Mouse (Mus musculus) hindbrain, embryonic 13.5 days (tissue): Measurements from ENCODE around the gene Kcnh5. TPM values are rescaled to one million over a fixed set of nuclear protein-coding genes. Genes with fewer than 3 reads are reported as not detected.
A peak's percentile ranks its signal among the peaks of the same experiment; 100 is the strongest.

Experiments used
- ATAC-seq: fragments of 200-750 bp; cut with Nextera tagmentation; 2 replicates; pipeline ENCODE4 v1.8.0; 2017; ENCODE audit warnings: moderate TSS enrichment; ENCODE audit not compliant: low FRiP score
- H3K27ac ChIP-seq: fragments of 300-500 bp; sonication (generic); 2 replicates; pipeline ENCODE4 v1.5.1; 2015; ENCODE audit warnings: inconsistent platforms, mild to moderate bottlenecking, moderate library complexity
- H3K27me3 ChIP-seq: fragments of 300-500 bp; sonication (generic); 2 replicates; pipeline ENCODE4 v1.6.1; 2015; ENCODE audit warnings: mild to moderate bottlenecking, inconsistent platforms
- H3K36me3 ChIP-seq: fragments of 300-500 bp; sonication (generic); 2 replicates; pipeline ENCODE4 v1.6.1; 2015; ENCODE audit warnings: mild to moderate bottlenecking, inconsistent platforms
- H3K4me1 ChIP-seq: fragments of 300-500 bp; sonication (generic); replicated peaks from 2 replicates; pipeline ENCODE4 v1.6.1; 2015; ENCODE audit warnings: inconsistent platforms
- H3K4me2 ChIP-seq: fragments of 300-500 bp; sonication (generic); 2 replicates; pipeline ENCODE4 v1.6.1; 2015; ENCODE audit warnings: inconsistent platforms, mild to moderate bottlenecking, moderate library complexity
- H3K4me3 ChIP-seq: fragments of 300-500 bp; sonication (generic); 2 replicates; pipeline ENCODE4 v1.5.1; 2015; ENCODE audit warnings: mild to moderate bottlenecking, inconsistent platforms
- H3K9ac ChIP-seq: fragments of 300-500 bp; sonication (generic); 2 replicates; pipeline ENCODE4 v1.6.1; 2015; ENCODE audit warnings: mild to moderate bottlenecking, inconsistent platforms
- H3K9me3 ChIP-seq: fragments of 300-500 bp; sonication (generic); 2 replicates; pipeline ENCODE4 v1.6.1; 2016; ENCODE audit warnings: inconsistent platforms
- WGBS: fragments of 180-500 bp; shearing (Covaris S2); methylation state at CpG from one replicate; pipeline ENCODE4 v1.1.7; 2015; 5-methylcytosine and 5-hydroxymethylcytosine counted together
- polyA plus RNA-seq: library from polyadenylated mRNA; unstranded; fragments of >200 nt; fragmentation: Nextera tagmentation; extraction: Ambion mirVana; gene quantifications from 2 replicates; pipeline ENCODE4 v1.2.1, GENCODE M21; 2015

The Kcnh5 gene
- polyA plus RNA-seq, 1 experiment from 2014 or later: 3.0 TPM

DNA sequence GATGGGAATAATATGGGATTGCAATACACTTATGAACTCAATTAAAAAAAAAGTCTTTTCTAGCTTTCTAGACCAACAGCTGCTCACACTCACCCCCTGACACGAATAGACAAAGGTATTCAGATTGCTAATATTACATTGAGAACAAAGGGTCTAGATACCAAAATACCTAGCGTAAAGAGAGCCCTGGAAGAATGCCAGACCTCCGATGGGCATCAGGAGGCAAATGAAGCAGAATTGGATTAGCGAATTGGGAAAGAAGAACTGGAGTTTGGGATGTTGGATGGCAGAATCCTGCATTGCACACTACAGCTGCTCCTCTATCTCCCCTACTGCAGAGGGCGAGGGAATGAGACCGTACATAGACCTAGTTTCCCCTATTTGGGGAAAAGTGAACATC is 275.8 kb downstream of the Kcnh5 start:
- H3K27me3 ChIP-seq: no peaks in the 10 kb centered on the region
- H3K4me3 ChIP-seq: no peak overlapping the region
- H3K4me2 ChIP-seq: no peak overlapping the region
- H3K27ac ChIP-seq: no peak overlapping the region
- no peaks in the 10 kb centered on the region for H3K36me3 ChIP-seq
- H3K9me3 ChIP-seq: no peaks in the 10 kb centered on the region
- no peaks in the 10 kb centered on the region for H3K4me1 ChIP-seq
- H3K9ac ChIP-seq: no peak overlapping the region
- WGBS: 74% methylated on average over 6 of the region's 6 CpGs
- no peak for ATAC-seq

DNA sequence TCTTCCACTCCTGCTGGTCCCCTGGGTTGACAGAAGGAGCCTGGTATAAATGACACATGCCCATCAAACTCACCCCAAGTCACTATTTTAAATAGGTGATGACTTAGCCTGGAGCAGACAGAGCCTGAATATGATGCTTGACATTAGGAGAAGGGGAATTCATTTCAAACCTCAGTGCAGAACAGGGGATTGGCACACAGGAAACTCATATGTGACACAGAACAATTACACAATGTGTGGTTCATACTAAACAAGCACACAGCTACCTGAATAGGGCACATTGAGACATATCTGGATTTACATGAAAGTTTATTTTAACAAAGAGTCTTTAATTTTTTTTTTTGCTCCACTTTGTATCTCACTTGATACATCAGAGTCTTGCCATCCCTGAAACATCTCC is 276.4 kb downstream of the Kcnh5 start:
- H3K4me2 ChIP-seq: no peak overlapping the region
- H3K9ac ChIP-seq: no peak overlapping the region
- H3K36me3 ChIP-seq: no peaks in the 10 kb centered on the region
- H3K27ac ChIP-seq: no peak overlapping the region
- no peaks in the 10 kb centered on the region for H3K27me3 ChIP-seq
- H3K4me1 ChIP-seq: no peaks in the 10 kb centered on the region
- H3K9me3 ChIP-seq: no peaks in the 10 kb centered on the region
- no peak for ATAC-seq
- no peak overlapping the region for H3K4me3 ChIP-seq

DNA sequence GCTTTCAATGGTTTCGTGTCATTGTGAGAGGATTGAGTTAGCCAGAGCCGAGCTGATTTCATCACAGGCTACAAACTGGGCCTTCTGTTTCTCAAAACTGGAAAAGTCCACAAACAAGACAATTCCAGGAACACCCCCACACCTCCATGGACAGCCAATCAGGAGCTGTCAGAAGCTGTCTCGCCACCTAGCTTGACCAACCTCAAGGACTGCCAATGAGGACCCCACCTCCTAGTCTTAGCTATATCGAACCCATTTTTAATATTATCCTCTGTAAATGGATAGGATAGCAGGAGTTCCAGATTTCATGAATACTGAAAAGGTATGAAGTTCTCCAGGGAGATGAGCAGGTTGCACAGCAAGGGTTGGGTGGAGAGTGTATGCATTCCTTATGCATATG is 278.1 kb downstream of the Kcnh5 start:
- Histone ChIP-seq H3K9me3 (no peaks in the 10 kb centered on the region), H3K4me2 (no peak overlapping the region), H3K27me3 (no peaks in the 10 kb centered on the region), H3K4me1 (no peaks in the 10 kb centered on the region), H3K9ac (no peak overlapping the region), H3K4me3 (no peak overlapping the region), H3K36me3 (no peaks in the 10 kb centered on the region), H3K27ac (no peak overlapping the region)
- WGBS: 94% methylated on average over 4 of the region's 4 CpGs
- no peak for ATAC-seq

DNA sequence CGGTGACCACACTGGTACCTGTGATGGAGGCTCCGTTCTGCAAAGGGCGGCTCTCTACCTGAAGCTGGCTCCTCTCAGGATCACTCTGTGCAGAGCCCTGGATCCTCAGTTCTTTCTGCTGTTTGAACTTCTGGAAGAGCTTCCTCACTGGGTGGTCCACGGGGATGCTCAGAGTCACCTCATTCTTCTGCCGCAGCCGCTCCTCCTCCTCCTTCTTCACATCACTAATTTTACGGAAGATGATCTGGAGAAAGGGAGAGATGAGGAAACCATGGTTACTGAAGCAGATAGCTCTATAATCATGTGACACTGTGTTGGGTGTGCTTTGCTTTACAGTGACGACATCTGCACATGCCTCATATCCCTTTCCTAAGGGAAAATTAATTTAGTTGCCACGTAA is 278.9 kb downstream of the Kcnh5 start:
- ATAC-seq: no peak
- Histone ChIP-seq H3K4me1 (no peaks in the 10 kb centered on the region), H3K9ac (no peak overlapping the region), H3K36me3 (no peaks in the 10 kb centered on the region), H3K27me3 (no peaks in the 10 kb centered on the region), H3K27ac (no peak overlapping the region), H3K4me3 (no peak overlapping the region), H3K4me2 (no peak overlapping the region), H3K9me3 (no peaks in the 10 kb centered on the region)
- 94% methylated on average over 9 of the region's 9 CpGs for WGBS

DNA sequence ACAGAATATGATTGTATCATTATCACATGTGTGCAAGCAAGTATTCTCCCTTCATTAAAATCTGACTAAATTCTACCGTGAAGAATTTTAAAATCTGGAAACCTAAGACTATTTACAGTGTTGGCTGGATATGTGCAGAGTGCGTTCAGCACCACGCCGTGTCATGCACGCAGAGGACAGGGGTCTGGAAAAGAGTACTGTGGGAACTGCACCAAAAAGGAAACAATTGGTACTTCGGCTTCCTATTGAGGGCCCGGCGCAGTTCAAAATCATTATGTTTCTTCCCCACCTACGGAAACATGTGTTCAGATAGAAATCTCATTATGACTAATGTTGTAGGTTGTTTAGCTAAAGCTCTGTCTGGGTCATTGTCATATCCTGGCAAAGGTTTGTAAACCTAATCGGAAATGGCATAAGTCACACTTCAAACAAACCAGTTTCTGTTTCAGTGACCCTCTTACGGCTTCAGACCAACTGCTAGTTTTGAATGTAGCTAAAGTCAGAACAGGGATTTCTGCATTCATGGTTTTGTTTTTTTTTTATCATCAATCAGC is 282.2 kb downstream of the Kcnh5 start:
- no peak for ATAC-seq
- H3K4me3 ChIP-seq: no peak overlapping the region
- H3K4me1 ChIP-seq: no peaks in the 10 kb centered on the region
- no peak overlapping the region for H3K27ac ChIP-seq
- H3K4me2 ChIP-seq: no peak overlapping the region
- no peaks in the 10 kb centered on the region for H3K27me3 ChIP-seq
- H3K36me3 ChIP-seq: no peaks in the 10 kb centered on the region
- WGBS: 90% methylated on average over 11 of the region's 11 CpGs
- no peaks in the 10 kb centered on the region for H3K9me3 ChIP-seq
- no peak overlapping the region for H3K9ac ChIP-seq

DNA sequence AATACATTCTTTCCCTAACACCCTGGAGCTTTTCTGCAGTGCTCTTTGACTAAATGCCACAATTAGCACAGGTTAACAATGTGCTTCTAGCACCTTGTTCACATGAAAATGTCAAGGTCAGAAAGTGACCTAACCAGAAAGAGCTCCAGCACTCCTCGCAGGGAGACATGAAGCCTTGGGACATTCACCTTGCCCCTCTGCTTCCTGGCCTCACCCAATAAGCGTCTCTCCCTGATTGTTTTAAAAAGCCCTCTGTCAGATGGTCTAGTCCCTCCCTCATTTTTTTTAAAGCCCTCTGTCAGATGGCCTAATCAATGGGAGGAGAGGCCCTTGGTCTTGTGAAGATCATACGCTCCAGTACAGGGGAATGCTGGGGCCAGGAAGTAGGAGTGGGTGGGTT is 287.7 kb downstream of the Kcnh5 start:
- Histone ChIP-seq H3K9me3 (no peaks in the 10 kb centered on the region), H3K4me2 (no peak overlapping the region), H3K9ac (no peak overlapping the region), H3K27me3 (no peaks in the 10 kb centered on the region), H3K4me1 (no peaks in the 10 kb centered on the region), H3K4me3 (no peak overlapping the region), H3K27ac (no peak overlapping the region), H3K36me3 (no peaks in the 10 kb centered on the region)
- no peak for ATAC-seq
- WGBS: 53% methylated on average over 3 of the region's 3 CpGs

DNA sequence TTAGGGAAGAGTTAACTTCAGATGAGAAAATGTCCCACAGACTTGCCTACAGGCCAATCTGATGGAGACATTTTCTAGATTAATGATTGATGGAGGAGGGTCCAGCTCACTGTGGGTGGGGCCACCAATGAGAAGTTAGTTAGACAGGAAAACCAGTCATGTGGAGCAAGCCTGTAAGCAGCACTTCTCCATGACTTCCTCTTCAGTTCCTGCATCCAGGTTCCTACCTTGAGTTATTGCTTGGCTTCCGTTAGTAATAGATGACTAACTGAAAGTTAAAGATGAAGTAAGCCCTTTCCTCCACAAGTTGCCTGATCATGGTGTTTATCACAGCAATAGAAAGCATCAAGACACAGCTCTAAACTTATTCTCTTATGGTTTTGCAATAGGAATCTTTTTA is 290.1 kb downstream of the Kcnh5 start:
- Histone ChIP-seq H3K4me1 (no peaks in the 10 kb centered on the region), H3K36me3 (no peaks in the 10 kb centered on the region), H3K27ac (no peak overlapping the region), H3K4me3 (no peak overlapping the region), H3K4me2 (no peak overlapping the region), H3K9ac (no peak overlapping the region), H3K27me3 (no peaks in the 10 kb centered on the region), H3K9me3 (no peaks in the 10 kb centered on the region)
- 97% methylated on average over 1 of the region's 1 CpGs for WGBS
- no peak for ATAC-seq

DNA sequence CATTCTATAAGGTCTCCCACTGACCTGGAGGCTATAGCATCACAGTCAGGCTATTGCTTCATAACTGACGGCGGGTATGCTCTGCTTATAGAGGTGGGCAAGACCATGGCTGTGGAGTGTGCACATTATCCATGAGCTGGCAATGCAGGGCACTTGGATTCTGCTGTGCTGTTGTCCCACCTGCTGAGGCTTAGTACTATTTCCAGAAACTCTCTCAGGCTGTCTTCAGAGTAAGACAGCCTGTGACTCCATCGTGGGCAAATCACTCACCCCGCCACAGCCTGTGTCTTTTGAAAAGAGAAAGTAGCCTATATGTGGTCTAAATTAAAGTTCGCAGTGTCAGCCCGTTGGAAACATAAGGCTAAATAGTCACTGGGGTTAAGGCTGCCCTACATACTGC is 295.8 kb downstream of the Kcnh5 start:
- 88% methylated on average over 6 of the region's 6 CpGs for WGBS
- no peak overlapping the region for H3K9ac ChIP-seq

DNA sequence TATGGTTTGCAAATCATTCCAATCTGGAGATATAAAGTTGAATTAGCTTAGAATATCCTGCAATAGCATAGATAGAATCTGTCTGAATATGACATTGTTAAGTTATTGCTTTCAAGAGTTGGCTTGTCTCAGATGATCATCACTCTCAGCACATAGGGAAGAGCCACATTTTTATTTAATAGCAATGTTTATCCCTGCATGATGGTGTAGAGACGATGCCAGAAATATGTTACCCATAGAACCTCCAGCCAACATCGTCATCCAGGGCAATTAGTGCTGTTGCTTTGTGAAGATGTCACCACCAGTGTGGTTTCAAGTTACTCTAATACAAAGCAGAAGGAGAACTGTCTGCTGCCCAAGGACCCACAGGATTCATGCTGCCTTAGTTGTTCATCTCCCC is 321.5 kb downstream of the Kcnh5 start:
- Histone ChIP-seq H3K9ac (no peak overlapping the region), H3K27me3 (no peaks in the 10 kb centered on the region), H3K4me1 (0 out of 2 replicates have a peak, but pooled peaks cover under 1% of the 10 kb centered on the region), H3K4me2 (no peak overlapping the region), H3K27ac (no peak overlapping the region), H3K4me3 (no peak overlapping the region), H3K36me3 (no peaks in the 10 kb centered on the region), H3K9me3 (no peaks in the 10 kb centered on the region)
- WGBS: 69% methylated on average over 2 of the region's 2 CpGs
- no peak for ATAC-seq

More for the DNA sequence above, 295.8 kb downstream of the Kcnh5 start:
- no peak for ATAC-seq
- no peak overlapping the region for H3K27ac ChIP-seq
- no peak overlapping the region for H3K4me2 ChIP-seq
- no peak overlapping the region for H3K4me3 ChIP-seq
- H3K27me3 ChIP-seq: no peaks in the 10 kb centered on the region
- H3K4me1 ChIP-seq: no peaks in the 10 kb centered on the region
- H3K9me3 ChIP-seq: no peaks in the 10 kb centered on the region
- no peaks in the 10 kb centered on the region for H3K36me3 ChIP-seq

DNA sequence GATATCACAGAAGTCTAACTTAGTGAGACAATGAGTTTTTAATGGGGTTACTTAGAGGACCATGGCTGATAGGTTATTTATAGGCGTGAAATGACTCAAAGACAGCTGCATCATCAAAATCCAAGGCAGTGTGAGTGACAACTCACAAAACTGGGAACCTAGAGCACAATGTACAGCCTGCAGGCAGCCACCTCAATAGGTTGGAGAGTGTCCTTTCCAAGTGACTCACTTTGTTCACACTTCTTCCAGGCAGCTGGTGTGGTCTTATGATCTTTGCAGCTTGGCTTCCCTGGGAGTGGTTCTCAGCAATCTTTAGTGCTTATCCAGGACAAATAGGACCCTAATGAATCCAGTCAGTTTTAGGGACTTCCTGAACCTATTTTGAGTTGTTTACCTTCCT is 322.9 kb downstream of the Kcnh5 start:
- 71% methylated on average over 1 of the region's 1 CpGs for WGBS
- no peak for ATAC-seq
- H3K36me3 ChIP-seq: no peaks in the 10 kb centered on the region
- H3K4me1 ChIP-seq: peaks cover 6% of the 10 kb centered on the region; the same call in 1 of the 2 replicates
- no peaks in the 10 kb centered on the region for H3K27me3 ChIP-seq
- H3K9ac ChIP-seq: no peak overlapping the region
- H3K4me3 ChIP-seq: no peak overlapping the region
- no peaks in the 10 kb centered on the region for H3K9me3 ChIP-seq
- no peak overlapping the region for H3K4me2 ChIP-seq
- H3K27ac ChIP-seq: no peak overlapping the region

DNA sequence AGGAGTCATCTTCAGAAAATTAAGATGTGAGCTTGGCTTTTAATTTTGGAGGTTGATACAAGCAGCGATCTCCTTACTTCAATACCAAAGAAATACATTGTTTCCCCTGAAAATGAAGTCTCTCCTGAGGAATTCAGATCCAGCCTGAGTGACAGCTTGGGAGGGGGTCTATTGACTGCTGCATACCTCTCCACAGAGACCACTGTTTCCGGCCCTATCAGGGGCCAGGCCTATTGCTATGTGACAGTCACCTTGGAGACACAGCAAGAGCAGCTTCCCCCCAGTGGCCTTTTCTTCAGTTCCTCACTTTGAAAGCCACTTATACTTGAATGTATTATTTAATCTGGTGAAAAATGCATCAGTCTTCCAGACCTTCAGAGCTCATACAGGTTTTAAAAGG is 326.8 kb downstream of the Kcnh5 start:
- Histone ChIP-seq H3K9me3 (no peaks in the 10 kb centered on the region), H3K9ac (no peak overlapping the region), H3K4me2 (no peak overlapping the region), H3K36me3 (no peaks in the 10 kb centered on the region), H3K4me3 (no peak overlapping the region), H3K27me3 (no peaks in the 10 kb centered on the region), H3K27ac (no peak overlapping the region), H3K4me1 (peaks cover 6% of the 10 kb centered on the region; the same call in 1 of the 2 replicates)
- peak; percentile 81; the same call in 1 of the 2 replicates for ATAC-seq
- 21% methylated on average over 2 of the region's 2 CpGs for WGBS

DNA sequence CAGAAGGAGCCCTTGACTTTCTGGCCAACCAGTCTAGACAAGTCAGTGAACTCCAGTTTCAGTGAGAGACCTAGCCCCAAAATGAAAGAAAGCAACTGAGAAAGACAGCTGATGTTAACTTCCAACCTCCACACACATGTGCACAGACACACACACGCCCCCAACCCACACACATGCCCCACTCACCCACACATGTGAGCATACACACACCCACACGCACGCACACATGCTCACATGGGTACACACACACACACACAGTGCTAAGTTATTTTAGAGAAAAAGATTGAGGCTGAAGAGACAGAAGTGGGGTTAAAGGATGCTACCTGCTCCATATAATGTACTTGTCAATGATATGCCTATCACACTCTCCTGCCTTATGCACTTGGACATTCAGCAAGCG is 327.2 kb downstream of the Kcnh5 start:
- Histone ChIP-seq H3K4me2 (no peak overlapping the region), H3K9ac (no peak overlapping the region), H3K9me3 (no peaks in the 10 kb centered on the region), H3K4me1 (peaks cover 6% of the 10 kb centered on the region; the same call in 1 of the 2 replicates), H3K36me3 (no peaks in the 10 kb centered on the region), H3K27me3 (no peaks in the 10 kb centered on the region), H3K4me3 (no peak overlapping the region), H3K27ac (0 out of 2 replicates have a peak overlapping the region, but pooled peaks have one; percentile 30)
- WGBS: 78% methylated on average over 4 of the region's 4 CpGs
- ATAC-seq: no peak

DNA sequence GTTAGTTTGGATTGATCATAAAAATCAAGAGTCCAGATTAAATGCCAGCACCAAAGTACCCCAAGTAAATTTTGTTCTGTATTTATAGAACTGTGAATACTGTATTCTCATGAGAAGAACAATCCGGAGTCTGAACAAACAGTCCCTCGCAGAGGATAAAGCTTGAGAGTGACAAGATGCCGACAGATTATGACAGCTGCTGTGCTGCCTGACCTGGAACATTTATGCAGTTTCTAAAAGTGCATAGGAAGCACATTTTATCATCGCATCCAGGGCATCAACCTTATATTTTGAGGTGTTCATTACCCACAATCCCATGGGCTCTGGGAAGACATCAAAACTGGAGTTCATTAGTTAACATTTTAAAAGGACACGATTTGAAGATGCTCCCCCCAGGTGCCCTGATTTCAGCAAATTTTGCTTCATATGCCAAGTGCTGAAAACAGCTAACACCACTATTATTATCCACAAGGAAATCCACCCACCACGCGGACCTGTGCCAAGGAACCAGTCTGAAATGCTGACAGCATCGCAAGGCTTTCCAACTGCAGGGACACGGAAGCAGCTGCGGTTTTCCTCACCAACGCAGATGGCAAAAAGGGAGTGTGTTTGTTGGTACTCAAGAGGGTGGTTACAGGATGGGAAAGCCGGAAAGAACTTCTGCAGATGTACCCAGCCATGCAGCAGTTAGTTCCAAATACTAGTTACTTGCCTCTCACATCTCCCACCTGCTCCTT is 328.4 kb downstream of the Kcnh5 start:
- Histone ChIP-seq H3K4me1 (peaks cover 6% of the 10 kb centered on the region; the same call in 1 of the 2 replicates), H3K9ac (no peak overlapping the region), H3K4me2 (no peak overlapping the region), H3K4me3 (no peak overlapping the region), H3K36me3 (no peaks in the 10 kb centered on the region), H3K9me3 (no peaks in the 10 kb centered on the region), H3K27ac (no peak overlapping the region), H3K27me3 (no peaks in the 10 kb centered on the region)
- no peak for ATAC-seq
- 81% methylated on average over 12 of the region's 12 CpGs for WGBS
